ENCODE assay signal across 8 mouse cellular contexts in genomic region chr19:40894519-40895392, GRCm38 (mm10). TPM values are rescaled to one million over a fixed set of nuclear protein-coding genes. Genes with fewer than 3 reads are reported as not detected.
DNase-seq lines count a peak whose midpoint lies in the region; ATAC-seq lines count a peak whose summit lies in the region.

Zfp518a (plus strand) TSS chr19:40894705.

- H3K27ac ChIP-seq in intestine, embryonic 14.5 days (ENCODE audit: low read depth): peak within 1 kb of the TSS; percentile 96

- peaks cover 23% of the 10 kb centered on the region for H3K27me3 ChIP-seq in intestine, embryonic 14.5 days (replicated peaks; ENCODE audit: control insufficient read depth, insufficient read depth, low read length)

- WGBS in intestine, embryonic 14.5 days: under 1% methylated on average over 70 of the region's 89 CpGs

- DNase-seq in adrenal gland, adult 18-20 months (ENCODE audit: low spot score in 2 of 2): peak; percentile 82 to 88
- peak; percentile 96 for DNase-seq in embryo, embryonic 11 days
- peak; percentile 88 for DNase-seq in gastrocnemius, postnatal 25 days
- peak; percentile 99 for DNase-seq in intestine, embryonic 14.5 days (ENCODE audit: low spot score)
- peak; percentile 86 for DNase-seq in left cerebral cortex, postnatal 14 days (ENCODE audit: low spot score in 2 of 2)
- DNase-seq in mesoderm, embryonic 11.5 days (ENCODE audit: low read depth, low spot score): peak; percentile 96
- peak; percentile 67 to 72 for DNase-seq in right cerebral cortex, postnatal 36 days (ENCODE audit: low spot score in 2 of 2)
- peak; percentile 92 for DNase-seq in yolk sac, embryonic 10.5 days (ENCODE audit: low spot score)

- H3K36me3 ChIP-seq in intestine, embryonic 14.5 days (ENCODE audit: control insufficient read depth, insufficient read depth, low read length): peaks cover 12% of the 10 kb centered on the region; the same call in 1 of the 2 replicates

- peak within 1 kb of the TSS; percentile 71 for H3K4me2 ChIP-seq in intestine, embryonic 14.5 days (ENCODE audit: low read length)

- H3K9me3 ChIP-seq in intestine, embryonic 14.5 days (ENCODE audit: control insufficient read depth, low read length): peaks cover 6% of the 10 kb centered on the region; the same call in 1 of the 2 replicates

- intact Hi-C loops in left cerebral cortex, postnatal 14 days (cut with DNase I): loop anchor here (1.0 kb wide), 1 partner anchor 21 kb away; no protein-coding TSS in a partner anchor

- H3K9ac ChIP-seq in intestine, embryonic 14.5 days (ENCODE audit: low read length): peak within 1 kb of the TSS; percentile 83

- H3K4me3 ChIP-seq in intestine, embryonic 14.5 days (ENCODE audit: low read depth, low read length): peak within 1 kb of the TSS; percentile 84

- H3K4me1 ChIP-seq in intestine, embryonic 14.5 days (replicated peaks; ENCODE audit: control insufficient read depth, insufficient read depth, low read length): 0 out of 2 replicates have a peak, but pooled peaks cover 6% of the 10 kb centered on the region

- peak; percentile 91 for ATAC-seq in intestine, embryonic 14.5 days (replicated peaks; ENCODE audit: low FRiP score, low TSS enrichment, low read depth)

RNA-seq across cellular contexts. Expression of gene Zfp518a, which starts in this region (rescaled TPM):
- 10 to 100 TPM in 1 of 2 experiments, 1 to 10 TPM in 1; 8.2 to 10.9 TPM for total RNA-seq in adrenal gland, adult 18-20 months (2021)
- 1 to 10 TPM; 3.1 to 3.8 TPM for total RNA-seq in gastrocnemius, postnatal 25 days (2021)
- polyA plus RNA-seq in intestine, embryonic 14.5 days (2014; fragmentation: Nextera tagmentation; extraction: Ambion mirVana): 15.9 and 16.4 TPM in 2 replicates
- 1 to 10 TPM; 8.3 to 9.1 TPM for total RNA-seq in left cerebral cortex, postnatal 14 days (2021)

Comparison
In these comparisons a context has a peak if more than half of its experiments do, and no peak if none do; other contexts are left out.
1. Peak in every context shown above with its lines: DNase-seq, ATAC-seq, H3K4me3 ChIP-seq and H3K27ac ChIP-seq.